Mouse (Mus musculus): ENCODE measurements around the gene Thbs4. TPM values are rescaled to one million over a fixed set of nuclear protein-coding genes. Genes with fewer than 3 reads are reported as not detected.

Thbs4 gene
- polyA plus RNA-seq, 1 experiment from 2014 or later = 2.9 TPM

DNA sequence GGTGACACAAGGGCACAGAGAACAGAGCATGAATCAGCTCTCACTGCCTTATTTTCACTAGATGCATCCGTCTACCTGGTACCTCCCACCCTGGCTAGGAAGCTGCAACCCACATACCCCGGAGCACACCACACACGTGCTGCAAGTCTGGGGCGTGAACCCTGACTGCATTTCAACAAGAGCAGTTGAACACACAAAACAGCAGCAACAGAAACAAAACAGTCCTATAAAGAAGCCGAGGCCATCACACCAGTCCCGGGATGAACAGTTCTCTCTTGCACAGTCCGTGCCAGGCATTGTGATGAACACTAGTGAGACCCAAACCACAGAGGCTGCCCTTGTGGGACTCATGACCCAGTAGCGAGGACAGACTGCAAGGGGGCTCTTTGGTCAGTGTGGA, 40.9 kb downstream of the Thbs4 start:
- DNase-seq = no peak
- Histone ChIP-seq H3K9ac (replicated peaks; ENCODE audit: low read length) (no peak overlapping the region), H3K36me3 (ENCODE audit: control insufficient read depth, insufficient read depth, low read length) (no peaks in the 10 kb centered on the region), H3K9me3 (ENCODE audit: control insufficient read depth, low read length) (no peaks in the 10 kb centered on the region), H3K4me3 (replicated peaks; ENCODE audit: low read depth, low read length) (no peak overlapping the region), H3K27me3 (ENCODE audit: control insufficient read depth, insufficient read depth, low read length) (no peaks in the 10 kb centered on the region), H3K27ac (replicated peaks; ENCODE audit: low read depth, low read length) (no peak overlapping the region), H3K4me2 (ENCODE audit: low read length) (no peak overlapping the region), H3K4me1 (ENCODE audit: control insufficient read depth, insufficient read depth, low read length) (no peaks in the 10 kb centered on the region)
- ATAC-seq (ENCODE audit: low FRiP score, low TSS enrichment) = no peak
- 93% methylated on average over 8 of the region's 8 CpGs for WGBS

GRCm38 (mm10) chr13:92751726-92752565, 42.7 kb downstream of the Thbs4 start:
- no peak overlapping the region for H3K4me2 ChIP-seq (ENCODE audit: low read length)
- DNase-seq = peak; percentile 94
- no peaks in the 10 kb centered on the region for H3K4me1 ChIP-seq (ENCODE audit: control insufficient read depth, insufficient read depth, low read length)
- no peak overlapping the region for H3K4me3 ChIP-seq (replicated peaks; ENCODE audit: low read depth, low read length)
- H3K9ac ChIP-seq (replicated peaks; ENCODE audit: low read length) = no peak overlapping the region
- 60% methylated on average over 21 of the region's 21 CpGs for WGBS
- peak overlapping the region; percentile 55; the same call in 1 of the 2 replicates for H3K27ac ChIP-seq (replicated peaks; ENCODE audit: low read depth, low read length)
- peak; percentile 79 for ATAC-seq (ENCODE audit: low FRiP score, low TSS enrichment)
- no peaks in the 10 kb centered on the region for H3K9me3 ChIP-seq (ENCODE audit: control insufficient read depth, low read length)
- H3K27me3 ChIP-seq (ENCODE audit: control insufficient read depth, insufficient read depth, low read length) = no peaks in the 10 kb centered on the region
- no peaks in the 10 kb centered on the region for H3K36me3 ChIP-seq (ENCODE audit: control insufficient read depth, insufficient read depth, low read length)

- 21% methylated on average over 7 of the region's 7 CpGs for WGBS
- ATAC-seq (ENCODE audit: low FRiP score, low TSS enrichment) = peak; percentile 73
- no peaks in the 10 kb centered on the region for H3K9me3 ChIP-seq (ENCODE audit: control insufficient read depth, low read length)
- H3K9ac ChIP-seq (replicated peaks; ENCODE audit: low read length) = no peak overlapping the region
- H3K4me2 ChIP-seq (ENCODE audit: low read length) = no peak overlapping the region
- H3K27ac ChIP-seq (replicated peaks; ENCODE audit: low read depth, low read length) = no peak overlapping the region
- peak; percentile 93 for DNase-seq
- no peaks in the 10 kb centered on the region for H3K4me1 ChIP-seq (ENCODE audit: control insufficient read depth, insufficient read depth, low read length)
- H3K4me3 ChIP-seq (replicated peaks; ENCODE audit: low read depth, low read length) = no peak overlapping the region
- no peaks in the 10 kb centered on the region for H3K27me3 ChIP-seq (ENCODE audit: control insufficient read depth, insufficient read depth, low read length)
- H3K36me3 ChIP-seq (ENCODE audit: control insufficient read depth, insufficient read depth, low read length) = no peaks in the 10 kb centered on the region
These were observed 43.6 kb downstream of the Thbs4 start for GRCm38 (mm10) chr13:92750976-92751518.

DNA sequence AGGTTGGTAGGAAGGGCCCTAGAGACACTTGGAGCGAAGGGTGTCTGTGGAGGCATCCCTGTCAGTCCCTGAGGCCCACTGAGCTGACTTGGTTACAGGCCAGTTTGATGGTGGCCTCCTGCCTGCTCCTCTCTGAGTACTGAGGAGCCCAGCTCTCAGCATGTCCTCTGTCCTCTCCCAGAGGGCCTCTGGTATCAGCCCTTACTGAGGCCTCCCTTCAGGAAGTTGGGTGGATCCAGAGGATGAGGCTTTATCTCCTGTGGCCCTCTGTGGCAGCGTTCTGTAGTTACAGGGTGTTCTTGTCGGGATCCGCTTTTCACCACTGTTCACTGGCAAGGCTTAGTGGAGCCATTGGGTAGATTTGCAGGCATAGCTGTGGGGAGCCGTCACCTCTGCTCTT, 51.3 kb downstream of the Thbs4 start:
- Histone ChIP-seq H3K4me3 (replicated peaks; ENCODE audit: low read depth, low read length) (no peak overlapping the region), H3K27me3 (ENCODE audit: control insufficient read depth, insufficient read depth, low read length) (no peaks in the 10 kb centered on the region), H3K9me3 (ENCODE audit: control insufficient read depth, low read length) (no peaks in the 10 kb centered on the region), H3K36me3 (ENCODE audit: control insufficient read depth, insufficient read depth, low read length) (no peaks in the 10 kb centered on the region), H3K4me2 (ENCODE audit: low read length) (no peak overlapping the region), H3K27ac (replicated peaks; ENCODE audit: low read depth, low read length) (no peak overlapping the region), H3K4me1 (ENCODE audit: control insufficient read depth, insufficient read depth, low read length) (no peaks in the 10 kb centered on the region), H3K9ac (replicated peaks; ENCODE audit: low read length) (no peak overlapping the region)
- no peak for DNase-seq
- no peak for ATAC-seq (ENCODE audit: low FRiP score, low TSS enrichment)
- 74% methylated on average over 5 of the region's 5 CpGs for WGBS

- 94% methylated on average over 4 of the region's 4 CpGs for WGBS
- H3K4me2 ChIP-seq (ENCODE audit: low read length) = no peak overlapping the region
- no peaks in the 10 kb centered on the region for H3K27me3 ChIP-seq (ENCODE audit: control insufficient read depth, insufficient read depth, low read length)
- no peak overlapping the region for H3K27ac ChIP-seq (replicated peaks; ENCODE audit: low read depth, low read length)
- no peaks in the 10 kb centered on the region for H3K36me3 ChIP-seq (ENCODE audit: control insufficient read depth, insufficient read depth, low read length)
- ATAC-seq (ENCODE audit: low FRiP score, low TSS enrichment) (no peak), DNase-seq (no peak)
- no peak overlapping the region for H3K9ac ChIP-seq (replicated peaks; ENCODE audit: low read length)
- no peaks in the 10 kb centered on the region for H3K4me1 ChIP-seq (ENCODE audit: control insufficient read depth, insufficient read depth, low read length)
- H3K9me3 ChIP-seq (ENCODE audit: control insufficient read depth, low read length) = no peaks in the 10 kb centered on the region
- H3K4me3 ChIP-seq (replicated peaks; ENCODE audit: low read depth, low read length) = no peak overlapping the region
These were observed 51.7 kb downstream of the Thbs4 start for GRCm38 (mm10) chr13:92742886-92743285.

- H3K27ac ChIP-seq (replicated peaks; ENCODE audit: low read depth, low read length) = no peak overlapping the region
- H3K36me3 ChIP-seq (ENCODE audit: control insufficient read depth, insufficient read depth, low read length) = no peaks in the 10 kb centered on the region
- H3K27me3 ChIP-seq (ENCODE audit: control insufficient read depth, insufficient read depth, low read length) = no peaks in the 10 kb centered on the region
- WGBS = 16% methylated on average over 2 of the region's 2 CpGs
- DNase-seq (peak; percentile 87), ATAC-seq (ENCODE audit: low FRiP score, low TSS enrichment) (peak; percentile 69; the same call in 1 of the 2 replicates)
- H3K9ac ChIP-seq (replicated peaks; ENCODE audit: low read length) = no peak overlapping the region
- H3K4me3 ChIP-seq (replicated peaks; ENCODE audit: low read depth, low read length) = no peak overlapping the region
- H3K4me2 ChIP-seq (ENCODE audit: low read length) = no peak overlapping the region
- H3K9me3 ChIP-seq (ENCODE audit: control insufficient read depth, low read length) = no peaks in the 10 kb centered on the region
- no peaks in the 10 kb centered on the region for H3K4me1 ChIP-seq (ENCODE audit: control insufficient read depth, insufficient read depth, low read length)
These were observed 53.8 kb downstream of the Thbs4 start for GRCm38 (mm10) chr13:92740671-92741270.

DNA sequence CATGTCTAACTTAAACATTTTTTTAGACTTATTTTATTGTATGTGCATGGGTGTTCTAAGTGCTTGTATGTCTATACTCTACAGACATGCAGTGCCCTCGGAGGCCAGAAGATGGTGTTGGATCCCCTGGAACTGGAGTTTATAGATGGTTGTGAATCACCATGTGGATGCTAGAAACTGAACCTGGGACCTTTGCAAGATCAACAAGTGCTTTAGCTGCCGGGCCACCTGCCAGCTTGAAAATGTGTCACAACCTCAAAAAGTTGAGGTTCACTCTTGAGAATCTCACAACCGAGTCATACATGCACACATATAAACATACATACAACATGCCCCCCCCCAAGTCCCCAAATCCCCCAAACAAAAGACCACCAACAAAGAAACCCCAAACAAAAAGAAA, 54.8 kb downstream of the Thbs4 start:
- Histone ChIP-seq H3K27me3 (ENCODE audit: control insufficient read depth, insufficient read depth, low read length) (no peaks in the 10 kb centered on the region), H3K9me3 (ENCODE audit: control insufficient read depth, low read length) (no peaks in the 10 kb centered on the region), H3K4me2 (ENCODE audit: low read length) (no peak overlapping the region), H3K9ac (replicated peaks; ENCODE audit: low read length) (no peak overlapping the region), H3K4me3 (replicated peaks; ENCODE audit: low read depth, low read length) (no peak overlapping the region), H3K4me1 (ENCODE audit: control insufficient read depth, insufficient read depth, low read length) (no peaks in the 10 kb centered on the region), H3K27ac (replicated peaks; ENCODE audit: low read depth, low read length) (no peak overlapping the region), H3K36me3 (ENCODE audit: control insufficient read depth, insufficient read depth, low read length) (no peaks in the 10 kb centered on the region)
- ATAC-seq (ENCODE audit: low FRiP score, low TSS enrichment) = no peak
- no peak for DNase-seq
- 92% methylated on average over 3 of the region's 3 CpGs for WGBS

GRCm38 (mm10) chr13:92738821-92739220, 55.8 kb downstream of the Thbs4 start:
- no peak overlapping the region for H3K27ac ChIP-seq (replicated peaks; ENCODE audit: low read depth, low read length)
- H3K4me2 ChIP-seq (ENCODE audit: low read length) = no peak overlapping the region
- H3K36me3 ChIP-seq (ENCODE audit: control insufficient read depth, insufficient read depth, low read length) = no peaks in the 10 kb centered on the region
- H3K4me1 ChIP-seq (ENCODE audit: control insufficient read depth, insufficient read depth, low read length) = no peaks in the 10 kb centered on the region
- H3K9ac ChIP-seq (replicated peaks; ENCODE audit: low read length) = no peak overlapping the region
- no peaks in the 10 kb centered on the region for H3K9me3 ChIP-seq (ENCODE audit: control insufficient read depth, low read length)
- no peaks in the 10 kb centered on the region for H3K27me3 ChIP-seq (ENCODE audit: control insufficient read depth, insufficient read depth, low read length)
- ATAC-seq (ENCODE audit: low FRiP score, low TSS enrichment) (no peak), DNase-seq (no peak)
- no peak overlapping the region for H3K4me3 ChIP-seq (replicated peaks; ENCODE audit: low read depth, low read length)
- WGBS = 85% methylated on average over 3 of the region's 3 CpGs

Data from midbrain, embryonic 14.5 days (tissue).